Mouse (Mus musculus): Measurements from ENCODE around the gene Snx9. TPM values are rescaled to one million over a fixed set of nuclear protein-coding genes. Genes with fewer than 3 reads are reported as not detected.

Gene Snx9
- polyA plus RNA-seq, 1 experiment = 17.8 TPM

DNA sequence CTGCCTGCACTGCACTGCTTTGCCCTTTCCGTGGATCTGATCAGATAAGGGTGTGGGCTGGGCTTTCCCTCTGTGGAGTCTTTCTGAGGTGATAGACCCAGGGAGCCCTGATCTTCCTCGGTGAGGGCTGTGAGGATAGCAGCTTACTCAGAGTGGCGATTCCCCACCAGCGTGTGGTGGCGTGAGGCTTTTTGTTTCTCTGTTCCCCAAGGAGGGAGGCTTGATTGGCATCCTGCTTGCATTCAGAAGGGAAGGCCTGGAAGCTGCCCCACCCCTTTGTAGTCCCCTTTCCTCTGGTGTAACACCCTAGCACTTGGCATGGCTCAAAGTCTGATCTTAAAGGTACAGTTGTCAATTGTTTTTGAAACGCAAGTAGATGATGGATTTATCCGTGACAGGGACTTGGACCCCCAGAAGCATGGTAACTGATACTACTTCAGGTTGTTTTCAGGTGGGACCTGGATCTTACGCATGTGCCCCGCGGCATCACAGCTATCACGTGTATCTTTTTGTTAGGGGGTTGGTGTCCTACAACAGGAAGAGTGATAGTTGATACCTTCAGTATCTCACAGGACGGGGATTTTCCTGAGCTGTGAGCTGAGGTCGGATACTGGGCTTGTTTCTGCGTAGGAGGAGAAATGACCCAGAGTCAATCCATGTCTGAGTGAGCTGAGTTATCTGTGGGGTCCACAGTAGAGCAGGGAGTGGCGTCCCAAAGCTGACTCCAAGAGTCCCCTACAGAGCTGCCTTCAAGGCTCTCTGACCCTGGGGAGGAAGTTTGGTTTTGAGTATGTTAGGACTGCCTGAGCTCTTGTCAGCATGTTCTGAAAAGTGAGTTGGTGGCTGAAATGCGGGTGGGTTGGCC, 136.2 kb downstream of the Snx9 start:
- no peak overlapping the region; the same call in 1 of the 2 replicates for H3K27ac ChIP-seq (ENCODE audit: insufficient read depth, low read length)
- H3K4me3 ChIP-seq (replicated peaks; ENCODE audit: insufficient read depth, low read depth, low read length) = no peak overlapping the region
- H3K27me3 ChIP-seq (ENCODE audit: control insufficient read depth, insufficient read depth, low read length) = no peaks in the 10 kb centered on the region
- TF ChIP-seq CTCF (IDR thresholded peaks at IDR 0.05; ENCODE audit: borderline replicate concordance, insufficient read depth, low read depth, low read length) (no peak), POLR2A (IDR thresholded peaks at IDR 0.05; ENCODE audit: borderline replicate concordance, insufficient read depth, low read length) (no peak)
- H3K4me1 ChIP-seq (ENCODE audit: control insufficient read depth, insufficient read depth, low read length) = peaks cover 32% of the 10 kb centered on the region
- WGBS = 82% methylated on average over 16 of the region's 16 CpGs
- no peak for DNase-seq

DNA sequence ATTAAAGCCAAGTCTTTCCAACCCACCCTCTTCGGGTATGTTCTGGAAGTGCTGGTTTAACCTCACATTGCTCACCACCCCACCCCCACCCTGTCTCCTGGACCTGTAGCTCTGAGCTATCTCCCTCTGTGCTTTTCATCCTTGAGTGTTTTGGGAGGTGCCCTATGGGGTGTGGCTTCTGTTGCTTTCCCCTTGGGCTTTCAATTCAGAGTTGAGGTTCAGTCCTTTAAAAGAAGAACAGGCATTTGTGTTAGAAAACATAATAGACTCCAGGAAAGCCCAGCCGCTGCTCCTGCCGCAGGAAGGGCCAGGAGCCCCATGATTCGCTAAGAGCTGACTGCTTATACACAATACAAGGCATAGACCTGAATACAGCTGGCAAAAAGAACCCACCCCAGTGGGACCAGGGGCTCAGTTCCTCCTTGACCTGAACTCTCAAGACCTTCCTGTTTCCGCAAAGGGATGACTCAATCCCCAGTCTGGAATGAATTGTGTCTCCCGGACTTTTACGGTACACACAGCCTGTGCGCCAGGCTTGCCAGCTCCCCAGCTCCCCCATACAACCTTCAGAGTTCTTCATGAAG, 136.9 kb downstream of the Snx9 start:
- WGBS = 90% methylated on average over 8 of the region's 8 CpGs
- DNase-seq = no peak
- no peak overlapping the region for H3K27ac ChIP-seq (ENCODE audit: insufficient read depth, low read length)
- TF ChIP-seq CTCF (IDR thresholded peaks at IDR 0.05; ENCODE audit: borderline replicate concordance, insufficient read depth, low read depth, low read length) (no peak), POLR2A (IDR thresholded peaks at IDR 0.05; ENCODE audit: borderline replicate concordance, insufficient read depth, low read length) (no peak)
- H3K4me3 ChIP-seq (replicated peaks; ENCODE audit: insufficient read depth, low read depth, low read length) = no peak overlapping the region
- peaks cover 33% of the 10 kb centered on the region for H3K4me1 ChIP-seq (ENCODE audit: control insufficient read depth, insufficient read depth, low read length)
- H3K27me3 ChIP-seq (ENCODE audit: control insufficient read depth, insufficient read depth, low read length) = no peaks in the 10 kb centered on the region

DNA sequence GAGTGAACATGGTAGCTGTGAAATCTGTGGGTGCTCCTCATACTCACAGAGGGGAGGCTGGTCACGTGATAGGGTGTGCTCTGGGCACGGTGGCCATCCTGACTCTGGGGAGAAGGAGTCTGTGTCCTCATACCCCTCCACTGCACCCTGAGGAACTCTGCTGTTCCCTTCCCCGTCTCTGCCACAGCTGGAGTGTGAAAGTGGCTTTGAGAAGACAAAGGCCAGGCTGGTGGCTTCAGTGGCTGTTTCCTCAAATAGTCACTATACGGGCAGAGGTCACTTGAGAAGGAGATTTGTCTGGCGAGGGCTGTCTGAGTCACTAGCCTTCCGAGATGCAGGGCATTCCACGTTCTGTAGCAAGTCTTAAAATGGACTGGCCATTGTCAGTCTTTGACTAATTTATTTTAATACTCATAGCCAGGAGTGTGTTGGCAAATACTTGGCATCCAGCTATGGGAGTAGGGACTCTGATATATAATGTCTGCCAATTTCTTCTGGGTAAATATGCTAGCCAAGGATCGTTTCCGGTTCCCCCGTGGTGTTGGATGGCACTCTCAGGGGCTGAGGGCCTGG, 137.5 kb downstream of the Snx9 start:
- DNase-seq = no peak
- WGBS = 41% methylated on average over 10 of the region's 10 CpGs
- Histone ChIP-seq H3K4me3 (replicated peaks; ENCODE audit: insufficient read depth, low read depth, low read length) (no peak overlapping the region), H3K4me1 (ENCODE audit: control insufficient read depth, insufficient read depth, low read length) (peaks cover 39% of the 10 kb centered on the region), H3K27ac (ENCODE audit: insufficient read depth, low read length) (no peak overlapping the region), H3K27me3 (ENCODE audit: control insufficient read depth, insufficient read depth, low read length) (no peaks in the 10 kb centered on the region)
- TF ChIP-seq POLR2A (IDR thresholded peaks at IDR 0.05; ENCODE audit: borderline replicate concordance, insufficient read depth, low read length) (no peak), CTCF (IDR thresholded peaks at IDR 0.05; ENCODE audit: borderline replicate concordance, insufficient read depth, low read depth, low read length) (no peak)

DNA sequence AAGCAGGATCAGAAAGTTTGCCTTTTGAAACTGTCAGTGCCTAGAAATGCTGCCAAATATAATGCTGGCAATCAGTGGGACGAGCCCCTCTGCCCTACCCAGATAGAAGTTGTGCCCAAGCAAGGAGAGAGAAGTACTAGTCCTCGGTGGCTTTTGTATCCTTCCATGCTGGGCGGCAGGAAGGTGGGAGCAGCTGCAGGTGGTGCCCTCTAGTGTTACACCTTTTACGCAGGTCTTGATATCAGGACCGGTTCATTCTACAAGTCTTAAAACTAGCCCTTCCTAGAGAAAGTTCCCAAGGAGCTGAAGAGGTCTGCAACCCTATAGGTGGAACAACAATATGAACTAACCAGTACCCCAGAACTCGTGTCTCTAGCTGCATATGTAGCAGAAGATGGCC, 139.7 kb downstream of the Snx9 start:
- Histone ChIP-seq H3K4me1 (ENCODE audit: control insufficient read depth, insufficient read depth, low read length) (peaks cover 41% of the 10 kb centered on the region), H3K27me3 (ENCODE audit: control insufficient read depth, insufficient read depth, low read length) (no peaks in the 10 kb centered on the region), H3K27ac (ENCODE audit: insufficient read depth, low read length) (no peak overlapping the region), H3K4me3 (replicated peaks; ENCODE audit: insufficient read depth, low read depth, low read length) (no peak overlapping the region)
- 70% methylated on average over 6 of the region's 6 CpGs for WGBS
- DNase-seq = no peak
- TF ChIP-seq CTCF (IDR thresholded peaks at IDR 0.05; ENCODE audit: borderline replicate concordance, insufficient read depth, low read depth, low read length) (peak; percentile 42; the same call in 1 of the 2 replicates), POLR2A (IDR thresholded peaks at IDR 0.05; ENCODE audit: borderline replicate concordance, insufficient read depth, low read length) (no peak)

Other genes with a start within 250 kb of the Snx9 start
- 20.9 and 25.1 TPM in 2 replicates for gene Synj2, start 100.0 kb downstream of the Snx9 start, polyA plus RNA-seq (2012; rRNA removed)
- 20.7 and 21.8 TPM in 2 replicates for gene Serac1, start 238.4 kb downstream of the Snx9 start, polyA plus RNA-seq (2012; rRNA removed)
- gene Gtf2h5, start 238.5 kb downstream of the Snx9 start, polyA plus RNA-seq (2012; rRNA removed) = 67.4 and 72.4 TPM in 2 replicates